Mouse (Mus musculus): ENCODE measurements around the gene Uggt1. TPM values are rescaled to one million over a fixed set of nuclear protein-coding genes. Genes with fewer than 3 reads are reported as not detected.

Uggt1 gene
- polyA plus RNA-seq, 1 experiment from 2014 or later: 52.5 TPM

DNA sequence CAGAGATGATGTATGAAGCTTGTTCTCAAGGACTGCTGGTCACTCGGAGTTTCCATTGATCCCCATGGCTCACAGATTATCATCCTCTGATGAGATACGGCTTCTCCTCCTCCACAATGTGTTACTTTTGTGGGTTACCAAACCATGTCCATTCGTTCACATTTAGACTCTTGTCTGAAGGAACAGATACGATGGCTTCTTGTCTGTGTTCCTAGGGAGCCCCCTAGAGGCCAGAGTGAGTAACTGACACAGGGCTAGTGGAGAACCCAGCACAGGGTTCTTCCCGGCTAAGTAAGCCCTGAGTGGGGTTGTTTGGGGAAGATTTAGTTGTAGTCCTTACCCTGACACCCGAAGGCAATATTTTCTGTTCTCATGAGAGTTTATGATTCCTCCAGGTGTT, 8.3 kb upstream of the Uggt1 start:
- Histone ChIP-seq H3K4me3 (no peak overlapping the region), H3K27ac (replicated peaks) (no peak overlapping the region), H3K4me1 (peaks cover 29% of the 10 kb centered on the region), H3K27me3 (ENCODE audit: low read depth, poor library complexity, severe bottlenecking) (peaks cover 32% of the 10 kb centered on the region), H3K36me3 (no peaks in the 10 kb centered on the region), H3K9me3 (replicated peaks) (no peaks in the 10 kb centered on the region; the same call in 1 of the 2 replicates)
- peak; percentile 61 for DNase-seq (ENCODE audit: low spot score)
- WGBS: 12% methylated on average over 6 of the region's 6 CpGs

DNA sequence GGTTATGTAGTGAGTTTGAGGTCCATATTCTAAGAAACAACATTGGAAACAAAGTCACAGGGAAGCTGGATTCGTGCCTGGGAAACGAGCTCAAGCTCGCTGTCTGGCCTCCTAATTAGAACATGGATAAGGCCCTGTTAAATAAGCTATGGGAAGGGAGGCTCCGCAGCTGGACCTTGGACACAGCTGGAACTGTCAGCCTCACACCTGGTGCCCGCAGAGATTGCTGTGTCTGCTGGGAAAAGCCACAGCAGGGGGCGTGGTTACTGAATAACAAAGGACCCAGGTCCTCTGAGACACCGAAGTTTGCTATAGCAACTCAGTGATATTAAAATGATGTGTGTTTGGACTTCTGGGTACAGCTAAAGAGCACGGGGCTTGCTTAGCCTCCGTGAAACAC, 6.9 kb upstream of the Uggt1 start:
- Histone ChIP-seq H3K9me3 (replicated peaks) (no peaks in the 10 kb centered on the region; the same call in 1 of the 2 replicates), H3K27me3 (ENCODE audit: low read depth, poor library complexity, severe bottlenecking) (peaks cover 31% of the 10 kb centered on the region), H3K4me1 (peaks cover 35% of the 10 kb centered on the region), H3K4me3 (no peak overlapping the region), H3K36me3 (no peaks in the 10 kb centered on the region), H3K27ac (replicated peaks) (no peak overlapping the region)
- no peak for DNase-seq (ENCODE audit: low spot score)
- 8% methylated on average over 9 of the region's 9 CpGs for WGBS

DNA sequence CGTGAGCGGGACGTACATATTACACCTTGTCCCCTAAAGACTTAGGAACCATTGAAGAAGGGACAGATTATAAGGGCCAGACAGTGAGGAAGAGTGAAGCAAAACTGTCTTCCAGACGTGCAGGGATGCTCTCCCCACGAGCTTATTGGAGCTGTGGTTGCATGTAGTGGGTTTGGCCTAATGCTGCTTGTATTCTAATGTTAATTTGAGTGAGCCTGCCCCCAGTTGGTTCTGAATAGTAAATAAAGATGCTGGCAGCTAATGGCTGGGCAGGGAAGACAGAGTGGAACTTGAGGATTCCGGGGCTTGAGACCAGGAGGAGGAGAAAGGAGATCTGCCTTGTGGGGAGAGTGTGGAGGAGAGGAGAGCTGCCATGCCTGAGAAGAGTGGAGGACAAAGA, 2.2 kb upstream of the Uggt1 start:
- H3K36me3 ChIP-seq: 0 out of 2 replicates have a peak, but pooled peaks cover under 1% of the 10 kb centered on the region
- WGBS: 56% methylated on average over 6 of the region's 6 CpGs

DNA sequence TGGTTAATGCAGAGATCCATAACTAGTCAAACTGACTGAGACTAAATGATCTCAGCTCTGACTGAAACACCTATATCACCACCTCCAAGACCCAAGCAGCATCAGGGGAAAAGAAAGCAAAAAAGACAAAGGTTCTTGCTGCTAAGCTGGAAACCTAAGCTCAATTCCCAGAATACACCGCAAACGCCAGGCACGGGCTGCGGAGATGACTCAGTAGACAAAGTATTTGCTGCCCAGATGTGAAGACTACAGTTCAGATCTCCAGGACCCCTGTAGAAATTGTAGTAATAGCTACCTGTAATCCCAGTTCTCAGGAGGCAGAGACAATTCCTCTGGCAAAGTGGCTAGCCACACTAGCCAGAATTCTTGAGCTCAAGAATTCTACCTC, 302 bp upstream of the Uggt1 start:
- no peak overlapping the region for H3K4me3 ChIP-seq
- H3K27ac ChIP-seq (replicated peaks): no peak overlapping the region
- H3K36me3 ChIP-seq: 0 out of 2 replicates have a peak, but pooled peaks cover 6% of the 10 kb centered on the region
- 89% methylated on average over 4 of the region's 4 CpGs for WGBS
- no peaks in the 10 kb centered on the region for H3K27me3 ChIP-seq (ENCODE audit: low read depth, poor library complexity, severe bottlenecking)
- DNase-seq (ENCODE audit: low spot score): no peak
- H3K4me1 ChIP-seq: peaks cover 41% of the 10 kb centered on the region
- no peaks in the 10 kb centered on the region for H3K9me3 ChIP-seq (replicated peaks)

More for the DNA sequence above, 2.2 kb upstream of the Uggt1 start:
- no peak overlapping the region for H3K27ac ChIP-seq (replicated peaks)
- H3K9me3 ChIP-seq (replicated peaks): no peaks in the 10 kb centered on the region
- DNase-seq (ENCODE audit: low spot score): no peak
- H3K4me3 ChIP-seq: no peak overlapping the region
- H3K27me3 ChIP-seq (ENCODE audit: low read depth, poor library complexity, severe bottlenecking): no peaks in the 10 kb centered on the region
- peaks cover 38% of the 10 kb centered on the region for H3K4me1 ChIP-seq

DNA sequence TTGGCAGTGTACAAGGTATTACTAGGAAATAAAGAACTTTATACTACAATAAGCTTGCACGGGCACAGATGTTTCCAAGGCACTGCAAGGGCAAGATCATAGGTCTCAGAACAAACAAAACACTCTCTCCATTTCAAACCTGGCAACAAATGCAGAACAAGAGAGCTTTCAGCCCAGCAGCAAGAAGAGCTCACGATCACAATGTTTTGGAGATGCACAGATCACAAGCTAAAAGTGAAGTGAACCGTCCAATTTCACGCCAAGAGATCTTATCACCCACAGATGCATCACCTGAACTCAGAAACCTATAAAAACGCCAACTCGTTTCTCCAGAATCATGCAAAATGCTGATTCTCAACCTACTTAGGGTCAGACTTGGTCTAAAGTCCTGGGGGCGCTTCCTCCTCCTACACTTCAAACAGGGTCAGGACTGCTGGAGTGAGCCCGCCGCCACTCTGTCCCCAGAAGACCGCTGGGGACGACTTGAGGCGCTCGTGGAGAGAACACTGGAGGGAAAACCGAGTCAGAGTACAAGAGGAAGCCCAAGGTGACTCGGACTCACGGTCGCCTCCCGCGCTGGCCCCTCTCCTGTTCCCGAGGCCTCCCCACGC, 968 bp downstream of the Uggt1 start:
- H3K4me3 ChIP-seq: peak overlapping the region; percentile 98
- peak overlapping the region; percentile 92 for H3K27ac ChIP-seq (replicated peaks)
- DNase-seq (ENCODE audit: low spot score): no peak
- no peaks in the 10 kb centered on the region for H3K9me3 ChIP-seq (replicated peaks)
- 0 out of 2 replicates have a peak, but pooled peaks cover 6% of the 10 kb centered on the region for H3K36me3 ChIP-seq
- H3K27me3 ChIP-seq (ENCODE audit: low read depth, poor library complexity, severe bottlenecking): no peaks in the 10 kb centered on the region
- WGBS: 5% methylated on average over 21 of the region's 21 CpGs
- H3K4me1 ChIP-seq: peaks cover 47% of the 10 kb centered on the region

DNA sequence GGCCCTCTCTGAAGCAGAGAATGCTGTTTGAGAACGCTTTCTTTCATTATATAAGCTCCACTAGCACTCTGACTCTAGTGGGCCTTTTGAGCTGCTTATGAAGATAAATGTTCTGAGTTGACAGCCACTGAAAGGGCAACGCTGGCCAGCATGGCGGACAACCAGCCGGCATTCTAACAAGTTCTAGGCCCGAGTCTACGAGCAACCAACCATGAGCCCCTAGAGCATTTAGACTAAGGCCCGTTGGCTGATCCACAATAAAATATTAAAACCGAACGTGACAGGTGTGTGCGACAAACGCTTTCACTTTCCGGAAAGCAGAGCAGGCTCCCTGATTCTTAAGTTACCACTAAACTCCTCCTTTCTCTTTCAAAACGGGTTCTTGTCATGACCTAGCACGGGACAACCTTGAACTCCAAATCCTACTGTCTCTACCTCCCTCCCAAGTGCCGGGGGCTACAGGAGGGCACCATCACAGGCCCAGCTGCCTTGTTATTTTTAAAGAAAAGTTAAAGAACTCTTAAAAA, 2.6 kb downstream of the Uggt1 start:
- Histone ChIP-seq H3K4me1 (peaks cover 47% of the 10 kb centered on the region), H3K9me3 (replicated peaks) (no peaks in the 10 kb centered on the region), H3K36me3 (0 out of 2 replicates have a peak, but pooled peaks cover 6% of the 10 kb centered on the region), H3K4me3 (no peak overlapping the region), H3K27ac (replicated peaks) (no peak overlapping the region), H3K27me3 (ENCODE audit: low read depth, poor library complexity, severe bottlenecking) (no peaks in the 10 kb centered on the region)
- 94% methylated on average over 15 of the region's 15 CpGs for WGBS
- no peak for DNase-seq (ENCODE audit: low spot score)

DNA sequence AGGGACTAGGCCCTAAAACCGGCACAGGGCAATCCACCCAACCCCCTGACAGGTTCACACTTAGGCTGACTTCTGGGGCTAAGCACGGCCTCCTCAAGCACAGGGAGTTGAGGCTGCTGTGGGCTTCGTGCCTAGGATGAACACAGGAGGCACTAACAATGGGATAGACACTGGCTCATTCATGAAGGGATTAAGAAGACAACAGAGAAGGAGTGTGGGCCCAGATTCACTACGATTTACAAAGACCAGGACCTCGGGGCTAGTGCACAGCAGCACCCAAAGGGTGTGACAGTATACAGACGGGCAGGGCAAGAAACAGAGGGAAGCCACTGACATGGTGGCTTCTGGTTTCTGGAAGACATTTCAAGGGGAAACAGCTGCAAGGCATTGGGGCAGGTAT, 4.3 kb downstream of the Uggt1 start:
- Histone ChIP-seq H3K27ac (replicated peaks) (0 out of 2 replicates have a peak overlapping the region, but pooled peaks have one; percentile 17), H3K4me3 (no peak overlapping the region), H3K27me3 (ENCODE audit: low read depth, poor library complexity, severe bottlenecking) (no peaks in the 10 kb centered on the region), H3K4me1 (peaks cover 42% of the 10 kb centered on the region), H3K36me3 (peaks cover 12% of the 10 kb centered on the region), H3K9me3 (replicated peaks) (no peaks in the 10 kb centered on the region)
- no peak for DNase-seq (ENCODE audit: low spot score)
- WGBS: 19% methylated on average over 6 of the region's 6 CpGs

DNA sequence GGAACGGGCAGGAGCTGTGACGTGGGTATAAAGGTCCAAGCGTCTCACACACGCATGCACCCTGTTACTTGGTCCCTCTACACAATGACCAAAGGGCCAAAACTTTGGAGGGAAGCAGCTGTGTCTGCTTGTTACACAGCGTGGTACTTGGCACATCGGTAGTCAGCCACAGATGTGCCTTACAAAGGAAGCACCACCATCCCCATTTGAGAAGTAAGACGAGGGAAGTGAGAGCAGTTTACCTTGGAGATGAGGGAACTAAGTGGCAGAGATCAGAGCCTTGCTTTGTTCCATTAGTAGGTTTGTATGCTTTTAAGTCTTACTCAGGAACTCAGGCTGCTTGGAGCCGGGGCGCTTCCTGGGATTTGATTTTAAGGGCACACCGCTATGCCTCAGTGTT, 5.1 kb downstream of the Uggt1 start:
- no peak overlapping the region for H3K27ac ChIP-seq (replicated peaks)
- no peak overlapping the region for H3K4me3 ChIP-seq
- DNase-seq (ENCODE audit: low spot score): no peak
- H3K27me3 ChIP-seq (ENCODE audit: low read depth, poor library complexity, severe bottlenecking): no peaks in the 10 kb centered on the region
- peaks cover 41% of the 10 kb centered on the region for H3K4me1 ChIP-seq
- H3K36me3 ChIP-seq: peaks cover 20% of the 10 kb centered on the region
- H3K9me3 ChIP-seq (replicated peaks): no peaks in the 10 kb centered on the region
- WGBS: 92% methylated on average over 10 of the region's 10 CpGs

DNA sequence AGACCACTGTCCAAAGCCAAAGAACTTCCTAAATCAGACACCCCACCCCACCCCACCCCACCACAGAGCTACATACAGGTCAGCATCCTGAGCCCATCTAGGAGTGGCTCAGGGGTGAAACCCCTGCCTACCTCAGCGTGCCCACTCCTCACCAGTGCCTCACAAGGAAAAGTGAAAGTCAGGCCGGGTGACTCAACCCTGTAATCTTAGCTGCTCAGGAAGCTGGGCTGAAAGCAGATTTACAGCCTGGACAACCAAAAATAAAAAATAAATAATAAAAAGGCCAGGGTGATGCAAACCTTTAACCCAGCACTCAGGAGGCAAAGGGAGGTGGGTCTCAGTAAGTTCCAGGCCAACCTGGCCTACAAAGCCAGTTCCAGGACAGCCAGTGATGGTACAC, 8.7 kb downstream of the Uggt1 start:
- Histone ChIP-seq H3K4me1 (peaks cover 15% of the 10 kb centered on the region), H3K4me3 (no peak overlapping the region), H3K27me3 (ENCODE audit: low read depth, poor library complexity, severe bottlenecking) (no peaks in the 10 kb centered on the region), H3K9me3 (replicated peaks) (no peaks in the 10 kb centered on the region), H3K27ac (replicated peaks) (no peak overlapping the region), H3K36me3 (peaks cover 40% of the 10 kb centered on the region)
- no peak for DNase-seq (ENCODE audit: low spot score)
- WGBS: 91% methylated on average over 2 of the region's 2 CpGs

DNA sequence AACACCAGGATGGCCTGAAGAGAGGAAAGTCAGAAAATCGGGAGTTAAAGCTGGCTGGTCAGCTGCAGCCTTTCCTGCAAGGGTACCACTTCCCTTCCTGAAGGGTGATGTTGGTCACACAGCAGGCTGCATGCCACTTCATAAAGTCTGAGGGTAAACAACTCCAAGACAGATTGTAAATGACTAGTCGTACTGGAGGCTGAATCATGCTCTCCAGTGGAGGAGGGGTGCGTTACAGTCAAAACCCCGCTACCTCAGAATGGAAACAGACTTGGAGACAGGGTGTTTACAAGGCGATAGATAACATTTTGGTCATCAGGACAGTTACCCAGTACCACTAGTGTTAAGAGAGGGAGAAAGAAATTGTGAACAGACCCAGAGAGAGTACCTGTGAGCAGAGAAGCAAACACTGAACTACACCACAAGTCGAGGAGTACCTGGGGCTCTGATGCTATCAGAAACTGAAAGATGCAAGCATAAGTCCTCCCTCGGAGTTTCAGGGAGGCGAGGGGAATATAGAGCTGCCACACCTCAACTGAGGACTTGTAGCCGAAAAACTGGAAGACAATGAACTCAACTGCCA, 9.4 kb downstream of the Uggt1 start:
- DNase-seq (ENCODE audit: low spot score): no peak
- 92% methylated on average over 9 of the region's 9 CpGs for WGBS
- peaks cover 47% of the 10 kb centered on the region for H3K36me3 ChIP-seq

DNA sequence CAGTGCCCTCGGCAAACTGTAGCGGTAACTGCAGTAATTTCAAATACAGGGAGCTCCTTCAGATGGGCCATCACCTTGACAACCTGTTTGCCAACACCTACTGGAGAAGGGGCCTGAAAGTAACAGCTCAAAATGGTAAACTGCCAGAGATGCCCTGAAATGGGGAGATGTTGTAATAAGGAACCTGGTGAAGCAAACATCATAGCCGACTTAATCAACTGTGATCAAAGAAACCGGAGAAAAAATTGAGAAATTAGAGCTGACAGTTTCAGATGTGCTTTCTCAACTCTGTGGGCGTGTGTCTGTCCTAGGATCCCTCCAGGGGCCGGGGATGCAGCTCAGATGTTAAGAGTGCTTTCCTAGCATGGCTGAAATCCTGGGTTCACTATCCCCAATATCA, 11.3 kb downstream of the Uggt1 start:
- Histone ChIP-seq H3K27me3 (ENCODE audit: low read depth, poor library complexity, severe bottlenecking) (no peaks in the 10 kb centered on the region), H3K27ac (replicated peaks) (no peak overlapping the region), H3K36me3 (peaks cover 64% of the 10 kb centered on the region), H3K9me3 (replicated peaks) (no peaks in the 10 kb centered on the region), H3K4me3 (no peak overlapping the region), H3K4me1 (no peaks in the 10 kb centered on the region)
- 91% methylated on average over 6 of the region's 6 CpGs for WGBS
- no peak for DNase-seq (ENCODE audit: low spot score)

More for the DNA sequence above, 9.4 kb downstream of the Uggt1 start:
- Histone ChIP-seq H3K4me1 (peaks cover 10% of the 10 kb centered on the region), H3K27me3 (ENCODE audit: low read depth, poor library complexity, severe bottlenecking) (no peaks in the 10 kb centered on the region), H3K9me3 (replicated peaks) (no peaks in the 10 kb centered on the region), H3K4me3 (no peak overlapping the region), H3K27ac (replicated peaks) (no peak overlapping the region)

DNA sequence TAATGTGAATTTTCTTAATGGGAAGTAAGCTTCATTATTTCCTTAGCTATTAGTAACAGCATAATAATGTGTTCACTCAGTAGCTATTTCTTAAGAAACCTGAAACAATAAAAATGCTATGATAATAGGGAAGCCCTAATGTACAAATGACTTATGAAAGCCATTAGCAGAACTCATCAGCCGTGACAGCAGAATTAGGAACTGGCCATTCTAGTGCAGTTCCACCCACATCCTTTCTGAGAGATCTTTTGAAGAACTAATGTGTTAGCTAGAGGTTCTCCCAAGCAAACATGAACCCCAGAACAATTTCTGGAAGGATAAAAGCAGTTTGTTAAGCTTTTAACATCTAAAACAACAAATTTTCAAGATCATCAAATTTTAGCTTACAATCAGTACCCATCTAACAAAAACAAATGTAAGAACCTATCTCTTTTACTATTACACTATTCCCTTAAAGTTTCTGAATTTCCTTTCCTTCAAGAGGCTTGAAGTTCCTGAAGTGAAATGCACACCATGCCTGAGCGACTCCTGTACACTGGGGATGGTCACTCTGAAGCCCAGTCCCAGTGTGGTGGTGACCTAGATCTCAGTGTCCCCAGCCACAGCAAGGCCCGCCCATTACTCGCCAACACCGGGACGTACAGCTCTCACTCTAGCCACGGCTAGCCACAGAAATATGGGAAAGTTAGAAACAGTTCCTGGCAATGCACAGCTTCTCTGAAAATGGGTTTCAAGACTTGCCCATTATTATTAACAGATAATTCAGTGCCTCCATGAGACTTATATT, 13.4 kb downstream of the Uggt1 start:
- Histone ChIP-seq H3K27me3 (ENCODE audit: low read depth, poor library complexity, severe bottlenecking) (no peaks in the 10 kb centered on the region), H3K9me3 (replicated peaks) (no peaks in the 10 kb centered on the region), H3K4me1 (no peaks in the 10 kb centered on the region), H3K4me3 (no peak overlapping the region), H3K27ac (replicated peaks) (no peak overlapping the region), H3K36me3 (peaks cover 84% of the 10 kb centered on the region)
- WGBS: 92% methylated on average over 7 of the region's 7 CpGs
- DNase-seq (ENCODE audit: low spot score): no peak

DNA sequence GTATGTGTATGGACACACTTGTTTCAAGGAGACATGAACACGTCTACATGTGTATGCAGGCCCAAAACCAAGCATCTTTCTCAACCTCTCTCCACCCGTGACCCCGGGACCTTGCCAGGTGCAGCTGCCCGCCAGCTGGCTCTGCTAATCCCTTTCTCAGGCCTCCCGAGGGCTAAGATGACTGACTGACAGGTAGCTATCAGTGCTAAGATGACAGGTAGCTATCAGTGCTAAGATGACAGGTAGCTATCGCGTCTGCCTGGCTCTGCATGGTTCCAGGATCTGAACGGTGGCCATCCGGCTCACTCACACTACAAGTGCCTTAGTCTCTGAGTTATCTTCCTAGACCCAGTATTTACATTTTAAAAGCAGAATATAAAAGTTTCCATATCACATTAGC, 16.1 kb downstream of the Uggt1 start:
- no peak for DNase-seq (ENCODE audit: low spot score)
- H3K36me3 ChIP-seq: peaks cover 86% of the 10 kb centered on the region
- no peak overlapping the region for H3K4me3 ChIP-seq
- H3K4me1 ChIP-seq: no peaks in the 10 kb centered on the region
- WGBS: 89% methylated on average over 9 of the region's 9 CpGs
- H3K9me3 ChIP-seq (replicated peaks): no peaks in the 10 kb centered on the region
- H3K27ac ChIP-seq (replicated peaks): no peak overlapping the region
- no peaks in the 10 kb centered on the region for H3K27me3 ChIP-seq (ENCODE audit: low read depth, poor library complexity, severe bottlenecking)

All from midbrain, embryonic 10.5 days (tissue).